Mouse (Mus musculus): ENCODE data around the gene Itpkc.

GRCm38 (mm10) chr7:27266515-27267128 is 38.2 kb upstream of the Itpkc start:
- TF ChIP-seq CTCF (conservative IDR thresholded peaks at IDR 0.05; ENCODE audit: low read length): no peak
- TF ChIP-seq NANOG (IDR thresholded peaks at IDR 0.05; ENCODE audit: borderline replicate concordance, low read length): no peak

Measured in E14TG2a.4 (cell line).